Mouse (Mus musculus): ENCODE measurements around the gene Sema4b. TPM values are rescaled to one million over a fixed set of nuclear protein-coding genes. Genes with fewer than 3 reads are reported as not detected.

Sema4b gene
- polyA plus RNA-seq, 1 experiment from 2014 or later: 12.2 TPM

- 74% methylated on average over 2 of the region's 2 CpGs for WGBS
- Histone ChIP-seq H3K9me3 (no peaks in the 10 kb centered on the region), H3K4me1 (replicated peaks) (peaks cover 51% of the 10 kb centered on the region), H3K4me3 (replicated peaks) (no peak overlapping the region), H3K4me2 (no peak overlapping the region), H3K27ac (peak overlapping the region; percentile 12; the same call in 1 of the 2 replicates), H3K9ac (replicated peaks) (no peak overlapping the region), H3K27me3 (no peaks in the 10 kb centered on the region), H3K36me3 (no peaks in the 10 kb centered on the region)
- no peak for ATAC-seq (ENCODE audit: insufficient number of reproducible peaks, insufficient read depth, low FRiP score, low TSS enrichment, low read depth)
Measured at GRCm38 (mm10) chr7:80188579-80189125, 2.0 kb downstream of the Sema4b start.

GRCm38 (mm10) chr7:80189147-80189933 lies 2.7 kb downstream of the Sema4b start:
- Histone ChIP-seq H3K4me3 (replicated peaks) (no peak overlapping the region), H3K9ac (replicated peaks) (no peak overlapping the region), H3K9me3 (no peaks in the 10 kb centered on the region), H3K27me3 (no peaks in the 10 kb centered on the region), H3K4me1 (replicated peaks) (peaks cover 51% of the 10 kb centered on the region), H3K27ac (peak overlapping the region; percentile 12; the same call in 1 of the 2 replicates), H3K4me2 (no peak overlapping the region), H3K36me3 (no peaks in the 10 kb centered on the region)
- WGBS: 43% methylated on average over 11 of the region's 11 CpGs
- ATAC-seq (ENCODE audit: insufficient number of reproducible peaks, insufficient read depth, low FRiP score, low TSS enrichment, low read depth): no peak

GRCm38 (mm10) chr7:80191455-80191854 lies 4.8 kb downstream of the Sema4b start:
- no peaks in the 10 kb centered on the region for H3K36me3 ChIP-seq
- H3K27ac ChIP-seq: peak overlapping the region; percentile 51; the same call in 1 of the 2 replicates
- H3K9me3 ChIP-seq: no peaks in the 10 kb centered on the region
- no peak overlapping the region for H3K4me3 ChIP-seq (replicated peaks)
- H3K9ac ChIP-seq (replicated peaks): 0 out of 2 replicates have a peak overlapping the region, but pooled peaks have one; percentile 8
- peak; percentile 50; the same call in 1 of the 2 replicates for ATAC-seq (ENCODE audit: insufficient number of reproducible peaks, insufficient read depth, low FRiP score, low TSS enrichment, low read depth)
- H3K4me2 ChIP-seq: 0 out of 2 replicates have a peak overlapping the region, but pooled peaks have one; percentile 55
- H3K27me3 ChIP-seq: no peaks in the 10 kb centered on the region
- peaks cover 44% of the 10 kb centered on the region for H3K4me1 ChIP-seq (replicated peaks)
- 50% methylated on average over 5 of the region's 5 CpGs for WGBS

GRCm38 (mm10) chr7:80192226-80193061 lies 5.8 kb downstream of the Sema4b start:
- peak overlapping the region; percentile 87 for H3K27ac ChIP-seq
- 16% methylated on average over 15 of the region's 16 CpGs for whole genome bisulfite sequencing
- H3K9me3 ChIP-seq: no peaks in the 10 kb centered on the region
- peak; percentile 80; the same call in 1 of the 2 replicates for ATAC-seq (ENCODE audit: insufficient number of reproducible peaks, insufficient read depth, low FRiP score, low TSS enrichment, low read depth)
- peaks cover 39% of the 10 kb centered on the region for H3K4me1 ChIP-seq (replicated peaks)
- H3K9ac ChIP-seq (replicated peaks): peak overlapping the region; percentile 42; the same call in 1 of the 2 replicates
- peak overlapping the region; percentile 24 for H3K4me3 ChIP-seq (replicated peaks)
- no peaks in the 10 kb centered on the region for H3K36me3 ChIP-seq
- H3K27me3 ChIP-seq: no peaks in the 10 kb centered on the region
- peak overlapping the region; percentile 55 for H3K4me2 ChIP-seq

- 80% methylated on average over 13 of the region's 13 CpGs for WGBS
- no peak overlapping the region for H3K4me3 ChIP-seq (replicated peaks)
- H3K4me1 ChIP-seq (replicated peaks): peaks cover 37% of the 10 kb centered on the region
- no peak overlapping the region for H3K27ac ChIP-seq
- H3K27me3 ChIP-seq: no peaks in the 10 kb centered on the region
- no peaks in the 10 kb centered on the region for H3K9me3 ChIP-seq
- ATAC-seq (ENCODE audit: insufficient number of reproducible peaks, insufficient read depth, low FRiP score, low TSS enrichment, low read depth): no peak
- H3K4me2 ChIP-seq: no peak overlapping the region
- no peak overlapping the region for H3K9ac ChIP-seq (replicated peaks)
- H3K36me3 ChIP-seq: no peaks in the 10 kb centered on the region
Measured at GRCm38 (mm10) chr7:80193941-80194739, 7.5 kb downstream of the Sema4b start.

GRCm38 (mm10) chr7:80195146-80195545 lies 8.5 kb downstream of the Sema4b start:
- no peak overlapping the region for H3K27ac ChIP-seq
- no peak overlapping the region for H3K4me2 ChIP-seq
- no peak for ATAC-seq (ENCODE audit: insufficient number of reproducible peaks, insufficient read depth, low FRiP score, low TSS enrichment, low read depth)
- H3K36me3 ChIP-seq: no peaks in the 10 kb centered on the region
- WGBS: 91% methylated on average over 5 of the region's 5 CpGs
- H3K9me3 ChIP-seq: no peaks in the 10 kb centered on the region
- H3K27me3 ChIP-seq: no peaks in the 10 kb centered on the region
- H3K4me1 ChIP-seq (replicated peaks): peaks cover 40% of the 10 kb centered on the region
- no peak overlapping the region for H3K4me3 ChIP-seq (replicated peaks)
- H3K9ac ChIP-seq (replicated peaks): no peak overlapping the region

GRCm38 (mm10) chr7:80195576-80196263 lies 9.1 kb downstream of the Sema4b start:
- H3K4me3 ChIP-seq (replicated peaks): no peak overlapping the region
- WGBS: 93% methylated on average over 10 of the region's 11 CpGs
- no peak overlapping the region for H3K9ac ChIP-seq (replicated peaks)
- peaks cover 46% of the 10 kb centered on the region for H3K4me1 ChIP-seq (replicated peaks)
- H3K4me2 ChIP-seq: no peak overlapping the region
- no peak for ATAC-seq (ENCODE audit: insufficient number of reproducible peaks, insufficient read depth, low FRiP score, low TSS enrichment, low read depth)
- H3K9me3 ChIP-seq: no peaks in the 10 kb centered on the region
- H3K36me3 ChIP-seq: no peaks in the 10 kb centered on the region
- H3K27me3 ChIP-seq: no peaks in the 10 kb centered on the region
- no peak overlapping the region for H3K27ac ChIP-seq

- Histone ChIP-seq H3K9ac (replicated peaks) (peak overlapping the region; percentile 81; the same call in 1 of the 2 replicates), H3K4me2 (peak overlapping the region; percentile 84), H3K4me3 (replicated peaks) (peak overlapping the region; percentile 70), H3K4me1 (replicated peaks) (peaks cover 46% of the 10 kb centered on the region), H3K27me3 (no peaks in the 10 kb centered on the region), H3K9me3 (no peaks in the 10 kb centered on the region), H3K36me3 (no peaks in the 10 kb centered on the region; the same call in 1 of the 2 replicates), H3K27ac (peak overlapping the region; percentile 96)
- ATAC-seq (ENCODE audit: insufficient number of reproducible peaks, insufficient read depth, low FRiP score, low TSS enrichment, low read depth): no peak
- WGBS: 28% methylated on average over 4 of the region's 4 CpGs
Measured at GRCm38 (mm10) chr7:80197371-80197770, 10.7 kb downstream of the Sema4b start.

GRCm38 (mm10) chr7:80197941-80198778 lies 11.5 kb downstream of the Sema4b start:
- Histone ChIP-seq H3K27me3 (no peaks in the 10 kb centered on the region), H3K36me3 (no peaks in the 10 kb centered on the region; the same call in 1 of the 2 replicates), H3K4me1 (replicated peaks) (peaks cover 39% of the 10 kb centered on the region), H3K4me3 (replicated peaks) (peak overlapping the region; percentile 70), H3K27ac (peak overlapping the region; percentile 96), H3K9ac (replicated peaks) (peak overlapping the region; percentile 81), H3K4me2 (peak overlapping the region; percentile 84), H3K9me3 (no peaks in the 10 kb centered on the region)
- ATAC-seq (ENCODE audit: insufficient number of reproducible peaks, insufficient read depth, low FRiP score, low TSS enrichment, low read depth): peak; percentile 95
- WGBS: under 1% methylated on average over 70 of the region's 74 CpGs

Data from limb, embryonic 12.5 days (tissue).